Mouse (Mus musculus) E14TG2a.4 (cell line): ENCODE measurements around the gene Otud4.

Experiments
- H3K27me3 ChIP-seq: 2 replicates; pipeline ENCODE4 v1.6.1; 2014; ENCODE audit warnings: low read length, control low read depth; ENCODE audit not compliant: insufficient read depth
- H3K36me3 ChIP-seq: 2 replicates; pipeline ENCODE4 v1.6.1; 2014; ENCODE audit warnings: low read length, control low read depth; ENCODE audit not compliant: insufficient read depth
- H3K4me1 ChIP-seq: replicated peaks from 2 replicates; pipeline ENCODE4 v1.6.1; 2014; ENCODE audit warnings: low read depth, low read length, control low read depth
- H3K4me3 ChIP-seq: replicated peaks from 2 replicates; pipeline ENCODE4 v1.5.1; 2014; ENCODE audit warnings: mild to moderate bottlenecking, low read length
- H3K9me3 ChIP-seq: 2 replicates; pipeline ENCODE4 v1.6.1; 2014; ENCODE audit warnings: low read length, control low read depth
- CTCF ChIP-seq: conservative IDR thresholded peaks from 2 replicates; pipeline ENCODE4 v1.5.1; 2014; ENCODE audit warnings: low read length
- NANOG ChIP-seq: IDR thresholded peaks from 2 replicates; pipeline ENCODE4 v1.6.1; 2014; ENCODE audit warnings: borderline replicate concordance, low read length, mixed read lengths
- POU5F1 ChIP-seq: IDR thresholded peaks from 2 replicates; pipeline ENCODE4 v1.6.1; 2014; ENCODE audit warnings: low read length, borderline replicate concordance

Gene Otud4

DNA sequence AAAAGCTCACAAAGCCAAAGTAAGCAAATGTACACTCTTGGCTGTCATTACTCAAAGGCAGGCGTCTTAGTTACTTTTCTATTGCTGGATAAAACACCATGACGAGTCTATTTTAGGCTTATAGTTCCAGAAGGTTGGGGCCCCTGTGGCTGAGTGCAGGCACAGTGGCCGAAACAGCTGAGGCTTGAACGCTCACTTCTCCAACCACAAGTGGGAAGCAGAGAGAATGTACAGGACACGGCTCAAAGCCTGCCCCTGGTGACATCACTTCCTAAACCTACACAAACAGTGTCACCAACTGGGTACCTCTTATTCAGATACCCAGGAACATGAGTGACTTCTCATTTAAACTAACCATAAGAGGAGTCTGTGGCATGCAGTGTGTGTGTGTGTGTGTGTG lies 26.5 kb upstream of the Otud4 start:
- Histone ChIP-seq H3K9me3 (peaks cover 5% of the 10 kb centered on the region; the same call in 1 of the 2 replicates), H3K4me3 (no peak overlapping the region), H3K27me3 (0 out of 2 replicates have a peak, but pooled peaks cover 3% of the 10 kb centered on the region), H3K36me3 (no peaks in the 10 kb centered on the region), H3K4me1 (peaks cover 13% of the 10 kb centered on the region)
- no peak for TF ChIP-seq POU5F1
- no peak for TF ChIP-seq NANOG
- no peak for TF ChIP-seq CTCF

- Histone ChIP-seq H3K9me3 (peaks cover 5% of the 10 kb centered on the region; the same call in 1 of the 2 replicates), H3K27me3 (0 out of 2 replicates have a peak, but pooled peaks cover 3% of the 10 kb centered on the region), H3K4me3 (no peak overlapping the region), H3K36me3 (no peaks in the 10 kb centered on the region), H3K4me1 (peaks cover 18% of the 10 kb centered on the region)
- TF ChIP-seq CTCF (no peak), NANOG (no peak), POU5F1 (no peak)
Observed at GRCm38 (mm10) chr8:79615741-79616350, 23.6 kb upstream of the Otud4 start.

DNA sequence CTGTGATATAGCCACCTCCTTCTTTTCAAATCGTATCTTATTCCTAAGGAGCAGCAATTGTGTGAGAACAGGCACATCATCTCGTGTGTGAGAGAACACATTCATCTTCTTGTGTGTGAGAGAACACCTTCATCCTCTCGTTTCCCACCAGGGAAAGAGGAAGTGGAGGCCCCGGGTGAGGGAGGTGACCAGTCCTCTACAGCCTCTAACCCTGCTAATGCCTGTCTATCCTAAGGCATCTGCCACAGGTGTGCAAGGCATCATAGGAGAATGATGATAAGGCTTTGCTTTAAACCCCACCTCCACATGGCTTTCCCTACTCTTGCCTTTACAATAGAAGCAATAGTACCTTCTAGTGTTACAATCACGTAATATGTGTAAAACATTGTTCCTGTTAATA lies 20.5 kb upstream of the Otud4 start:
- TF ChIP-seq NANOG, result no peak
- no peak for TF ChIP-seq CTCF
- no peak for TF ChIP-seq POU5F1
- 0 out of 2 replicates have a peak, but pooled peaks cover 13% of the 10 kb centered on the region for H3K27me3 ChIP-seq
- H3K4me3 ChIP-seq, result no peak overlapping the region
- H3K36me3 ChIP-seq, result no peaks in the 10 kb centered on the region
- H3K4me1 ChIP-seq, result peaks cover 38% of the 10 kb centered on the region
- H3K9me3 ChIP-seq, result peaks cover 5% of the 10 kb centered on the region; the same call in 1 of the 2 replicates

- TF ChIP-seq NANOG (no peak), POU5F1 (no peak), CTCF (no peak)
- peaks cover 5% of the 10 kb centered on the region; the same call in 1 of the 2 replicates for H3K9me3 ChIP-seq
Observed at GRCm38 (mm10) chr8:79619353-79619752, 20.1 kb upstream of the Otud4 start.

DNA sequence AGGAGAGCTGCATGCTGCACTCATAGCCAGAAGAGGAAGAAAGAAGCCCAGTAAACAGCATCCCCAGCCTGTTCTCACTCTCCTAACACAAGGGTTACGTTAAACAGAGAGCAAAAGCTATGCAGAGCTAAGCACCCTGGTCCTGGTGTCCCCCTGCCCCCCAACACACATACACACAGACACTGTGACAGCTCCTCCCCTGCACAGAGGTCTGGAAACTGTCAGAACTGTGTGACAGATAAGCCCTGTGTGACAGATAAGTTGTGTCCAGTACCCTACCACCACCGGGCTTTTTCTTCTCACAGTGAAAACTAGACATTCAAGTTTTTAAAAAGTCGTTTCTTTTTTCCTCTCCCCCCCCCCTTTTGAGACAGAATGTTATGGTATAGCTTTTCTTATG lies 19.4 kb upstream of the Otud4 start:
- TF ChIP-seq POU5F1 (no peak), NANOG (no peak), CTCF (no peak)
- H3K36me3 ChIP-seq, result no peaks in the 10 kb centered on the region
- H3K27me3 ChIP-seq, result 0 out of 2 replicates have a peak, but pooled peaks cover 13% of the 10 kb centered on the region
- peaks cover 5% of the 10 kb centered on the region; the same call in 1 of the 2 replicates for H3K9me3 ChIP-seq
- H3K4me3 ChIP-seq, result no peak overlapping the region
- peaks cover 39% of the 10 kb centered on the region for H3K4me1 ChIP-seq

More at GRCm38 (mm10) chr8:79619353-79619752, 20.1 kb upstream of the Otud4 start:
- 0 out of 2 replicates have a peak, but pooled peaks cover 13% of the 10 kb centered on the region for H3K27me3 ChIP-seq
- H3K4me1 ChIP-seq, result peaks cover 39% of the 10 kb centered on the region
- H3K36me3 ChIP-seq, result no peaks in the 10 kb centered on the region
- H3K4me3 ChIP-seq, result no peak overlapping the region

DNA sequence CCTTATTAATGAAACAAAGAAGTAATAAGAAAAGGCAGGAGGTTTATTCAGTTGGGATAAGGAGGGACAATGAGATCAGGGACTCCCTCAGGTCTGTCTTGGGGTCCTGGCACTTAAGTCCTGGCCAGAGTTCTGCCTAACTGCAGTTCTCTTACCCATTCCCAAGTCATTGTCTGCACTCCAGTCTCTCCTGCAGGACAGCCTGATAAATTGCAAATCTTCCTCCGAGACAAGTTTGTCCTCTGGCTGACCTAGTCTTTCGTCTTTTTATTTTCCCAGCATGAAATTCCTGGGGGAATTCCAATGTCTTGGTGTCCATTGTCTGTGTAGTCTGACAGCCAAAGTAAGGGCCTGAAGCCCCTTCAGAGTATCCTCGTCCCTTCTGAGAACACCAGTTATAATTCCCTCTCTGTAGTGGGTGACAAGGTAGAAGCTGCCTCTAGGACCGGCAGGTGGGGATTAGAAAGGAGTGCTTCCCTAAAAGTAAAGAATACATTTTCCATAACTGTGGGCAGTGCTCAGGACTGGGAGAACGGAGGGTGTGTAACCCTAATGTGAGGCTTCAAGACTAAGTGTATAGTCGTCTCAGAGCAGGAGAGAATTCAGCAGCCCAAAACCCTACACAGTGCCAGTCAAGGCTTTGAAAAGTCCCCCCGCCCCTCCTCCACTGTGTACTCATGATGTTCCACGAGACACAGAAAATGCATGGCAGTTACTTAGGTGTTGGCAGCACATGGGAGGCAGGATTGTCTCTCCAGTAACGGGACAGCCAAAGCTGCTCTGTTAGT lies 18.7 kb upstream of the Otud4 start:
- Histone ChIP-seq H3K9me3 (peaks cover 5% of the 10 kb centered on the region; the same call in 1 of the 2 replicates), H3K27me3 (0 out of 2 replicates have a peak, but pooled peaks cover 13% of the 10 kb centered on the region), H3K36me3 (no peaks in the 10 kb centered on the region), H3K4me1 (peaks cover 36% of the 10 kb centered on the region), H3K4me3 (no peak overlapping the region)
- TF ChIP-seq CTCF, result no peak
- TF ChIP-seq POU5F1, result no peak
- no peak for TF ChIP-seq NANOG

GRCm38 (mm10) chr8:79622346-79622745 lies 17.1 kb upstream of the Otud4 start:
- H3K9me3 ChIP-seq, result peaks cover 2% of the 10 kb centered on the region; the same call in 1 of the 2 replicates
- no peak overlapping the region for H3K4me3 ChIP-seq
- H3K4me1 ChIP-seq, result peaks cover 32% of the 10 kb centered on the region
- no peaks in the 10 kb centered on the region for H3K36me3 ChIP-seq
- H3K27me3 ChIP-seq, result 0 out of 2 replicates have a peak, but pooled peaks cover 13% of the 10 kb centered on the region
- TF ChIP-seq NANOG (no peak), CTCF (no peak)

DNA sequence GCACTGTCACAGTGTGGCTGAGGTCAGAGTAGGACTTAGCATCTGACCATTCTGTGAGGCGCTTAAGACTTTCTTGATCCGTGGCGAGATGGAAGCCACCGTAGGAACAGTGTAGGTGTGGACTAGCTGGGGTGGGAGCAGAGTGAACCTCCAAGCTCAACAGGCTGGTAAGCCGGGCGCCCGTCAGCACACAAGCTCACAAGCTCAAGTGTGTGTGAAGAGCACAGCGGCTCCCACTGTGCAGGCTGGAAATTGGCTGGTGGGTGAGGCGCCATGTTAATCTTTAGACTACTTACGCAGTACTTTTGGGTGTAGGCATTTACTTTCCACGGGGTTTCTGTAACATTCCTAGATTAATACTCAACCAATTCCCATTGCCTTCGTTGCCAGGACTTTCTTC lies 16.1 kb upstream of the Otud4 start:
- Histone ChIP-seq H3K4me1 (peaks cover 32% of the 10 kb centered on the region), H3K9me3 (no peaks in the 10 kb centered on the region), H3K4me3 (peak overlapping the region; percentile 35; the same call in 1 of the 2 replicates), H3K36me3 (no peaks in the 10 kb centered on the region), H3K27me3 (0 out of 2 replicates have a peak, but pooled peaks cover 13% of the 10 kb centered on the region)
- TF ChIP-seq POU5F1 (no peak), NANOG (no peak), CTCF (no peak)
